Comparison of ENCODE assay signal across 8 mouse cellular contexts in genomic region chr5:137115866-137116847, GRCm38 (mm10). TPM values are rescaled to one million over a fixed set of nuclear protein-coding genes. Genes with fewer than 3 reads are reported as not detected.
DNase-seq lines count a peak whose midpoint lies in the region; ATAC-seq and TF ChIP-seq lines count a peak whose summit lies in the region.

TSS of gene Trim56 (minus strand) at chr5:137116209.

- peak; percentile 42 for TF ChIP-seq POLR2A in spleen, adult 2 months (IDR thresholded peaks at IDR 0.05; ENCODE audit: low read depth, low read length)

- H3K36me3 ChIP-seq in forebrain, embryonic 12.5 days (replicated peaks) = peaks cover 18% of the 10 kb centered on the region
- peaks cover 23% of the 10 kb centered on the region for H3K36me3 ChIP-seq in spleen, adult 2 months (ENCODE audit: control insufficient read depth, insufficient read depth, low read length)

- H3K4me1 ChIP-seq in forebrain, embryonic 12.5 days = peaks cover 18% of the 10 kb centered on the region
- H3K4me1 ChIP-seq in spleen, adult 2 months (ENCODE audit: control insufficient read depth, insufficient read depth, insufficient read length) = peaks cover 8% of the 10 kb centered on the region; the same call in 1 of the 2 replicates

- DNase-seq in CD4-positive helper T cell, adult 2 months (ENCODE audit: low read depth, low spot score) = peak; percentile 86
- DNase-seq in adrenal gland, postnatal 10 days = peak; percentile 87
- peak; percentile 80 to 87 for DNase-seq in heart, postnatal 36 days
- DNase-seq in layer of hippocampus, postnatal 10 days (ENCODE audit: low spot score in 2 of 2) = peak; percentile 46 to 47
- peak; percentile 41 for DNase-seq in mesoderm, embryonic 11.5 days (ENCODE audit: low read depth, low spot score)
- peak; percentile 59 to 80 for DNase-seq in spleen, adult 2 months (ENCODE audit: low read depth in 1 of 2, low spot score in 2 of 2)
- no peak for DNase-seq in cerebellum, postnatal 25 days

- no peaks in the 10 kb centered on the region for H3K9me3 ChIP-seq in forebrain, embryonic 12.5 days

- H3K4me3 ChIP-seq in forebrain, embryonic 12.5 days (replicated peaks) = peak within 1 kb of the TSS; percentile 52
- H3K4me3 ChIP-seq in spleen, adult 2 months (ENCODE audit: extremely low read depth, insufficient read depth, insufficient read length) = peak within 1 kb of the TSS; percentile 84

- peak within 1 kb of the TSS; percentile 70 for H3K9ac ChIP-seq in forebrain, embryonic 12.5 days

- no peak for TF ChIP-seq CTCF in spleen, adult 2 months (IDR thresholded peaks at IDR 0.05; ENCODE audit: extremely low read depth, insufficient read depth, insufficient read length, insufficient replicate concordance)

- intact Hi-C loops in heart, postnatal 36 days (cut with DNase I) = no loop called here

- WGBS in forebrain, embryonic 12.5 days = 14% methylated on average over 29 of the region's 29 CpGs
- WGBS in spleen, adult 2 months = 5% methylated on average over 29 of the region's 29 CpGs

- no peaks in the 10 kb centered on the region for H3K27me3 ChIP-seq in forebrain, embryonic 12.5 days
- no peaks in the 10 kb centered on the region for H3K27me3 ChIP-seq in spleen, adult 2 months (ENCODE audit: control insufficient read depth, insufficient read depth, low read length)

- ATAC-seq in forebrain, embryonic 12.5 days (ENCODE audit: low FRiP score) = no peak

- peak within 1 kb of the TSS; percentile 50; the same call in 1 of the 2 replicates for H3K27ac ChIP-seq in forebrain, embryonic 12.5 days
- peak within 1 kb of the TSS; percentile 90 for H3K27ac ChIP-seq in spleen, adult 2 months (ENCODE audit: insufficient read depth, low read length)

- H3K4me2 ChIP-seq in forebrain, embryonic 12.5 days = peak within 1 kb of the TSS; percentile 66

RNA-seq across cellular contexts. Expression of gene Trim56, which starts in this region (rescaled TPM):
- total RNA-seq in adrenal gland, postnatal 10 days (2021) = 10 to 100 TPM; 26.5 to 32.5 TPM
- 5.6 and 6.8 TPM in 2 replicates for polyA plus RNA-seq in forebrain, embryonic 12.5 days (2016; fragmentation: Nextera tagmentation; extraction: Ambion mirVana)
- 10 to 100 TPM; 19.9 to 23.0 TPM for total RNA-seq in heart, postnatal 36 days (2021)
- total RNA-seq in layer of hippocampus, postnatal 10 days (2021) = 1 to 10 TPM; 4.8 to 5.2 TPM
- 26.6 and 28.6 TPM in 2 replicates for polyA plus RNA-seq in spleen, adult 2 months (2012; rRNA removed)

Comparison
In these comparisons a context has a peak if more than half of its experiments do, and no peak if none do; other contexts are left out.
1. DNase-seq: peak in CD4-positive helper T cell, adult 2 months (single experiment), adrenal gland, postnatal 10 days (single experiment), heart, postnatal 36 days (2 of 2), layer of hippocampus, postnatal 10 days (2 of 2), mesoderm, embryonic 11.5 days (single experiment) and spleen, adult 2 months (2 of 2); none in cerebellum, postnatal 25 days (0 of 2).